Mouse (Mus musculus) thymus, postnatal 4 days (tissue): ENCODE data around the gene Ndufb4.
"Not testable (repeated sequence)": the region's sequence is repeated elsewhere in the genome, so short reads cannot be mapped to it uniquely, and the experiment has no call there.

Experiments
- DNase-seq: peaks from one replicate; pipeline ENCODE4 v3.0.0; 2021

Ndufb4 gene

DNA sequence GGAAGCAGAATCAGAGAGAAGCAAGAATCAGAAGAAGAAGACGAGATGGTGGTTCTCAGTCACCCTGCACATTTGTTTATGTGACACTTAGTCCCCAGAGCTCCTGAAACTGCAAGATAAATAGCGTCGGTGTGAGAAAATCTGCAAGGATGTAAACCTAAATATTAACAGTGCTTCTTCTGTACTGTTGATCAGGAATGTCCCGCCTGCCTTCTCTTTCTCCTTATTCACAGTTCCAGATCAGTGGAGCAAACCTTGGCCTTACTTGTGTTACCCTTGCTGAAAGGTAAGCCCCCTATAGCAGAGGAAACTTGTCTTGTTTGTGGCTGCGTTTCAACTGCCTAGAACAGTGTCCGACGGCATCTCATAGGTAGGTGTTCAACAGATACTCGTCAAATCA is 23.3 kb upstream of the Ndufb4 start:
- no peak for DNase-seq

- no peak for DNase-seq
Observed at GRCm38 (mm10) chr16:37676677-37677072, 22.4 kb upstream of the Ndufb4 start.

DNA sequence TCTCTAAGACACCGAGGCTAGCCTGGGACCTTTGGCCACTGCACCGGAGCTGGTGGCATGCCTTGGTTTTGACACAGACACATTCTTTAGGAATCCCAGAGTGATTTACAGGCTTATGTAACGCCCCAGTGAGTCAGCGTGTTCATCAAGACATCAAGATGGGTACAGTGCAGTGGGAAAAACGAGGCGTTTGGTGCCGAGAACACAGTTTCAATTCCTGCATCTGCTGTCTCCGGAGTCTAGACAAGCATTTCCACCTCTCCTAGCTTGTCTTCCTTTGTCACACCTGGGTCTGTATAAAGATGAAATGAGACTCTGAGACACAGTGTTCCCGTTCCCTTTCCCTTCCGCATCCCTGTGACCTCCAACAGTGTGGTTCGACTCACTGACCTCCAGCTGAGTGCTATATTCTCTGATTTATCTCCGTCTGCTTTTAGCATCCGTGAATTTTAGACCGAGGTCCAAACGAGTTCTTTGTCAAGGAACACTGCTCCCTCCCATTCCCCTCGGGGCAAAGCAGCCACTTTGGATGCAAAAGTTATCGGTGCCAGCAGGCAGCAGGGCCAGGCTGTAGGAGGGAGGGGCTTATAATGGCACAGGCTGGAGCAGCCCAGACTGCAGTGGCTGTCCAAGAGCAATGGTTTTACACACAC is 21.9 kb upstream of the Ndufb4 start:
- DNase-seq, result no peak

DNA sequence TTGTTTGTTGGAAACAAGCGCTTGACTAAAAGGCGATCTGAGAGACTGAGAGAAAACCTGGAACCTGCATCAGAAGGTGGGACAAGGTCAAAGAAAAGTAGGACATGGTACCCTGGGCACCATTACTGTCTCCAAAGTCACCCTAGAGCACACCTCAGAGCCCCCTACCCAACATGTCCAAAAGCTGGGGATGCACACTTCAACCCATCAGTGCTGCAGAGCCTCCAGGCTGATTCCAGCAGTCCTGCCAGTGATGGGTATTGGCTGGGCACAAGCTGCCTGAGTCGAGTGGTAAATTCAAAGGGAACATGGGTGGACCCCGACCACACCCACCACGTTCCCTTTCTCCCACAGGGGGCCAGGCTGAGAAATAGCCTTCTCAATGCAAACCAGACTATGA is 21.1 kb upstream of the Ndufb4 start:
- no peak for DNase-seq

DNA sequence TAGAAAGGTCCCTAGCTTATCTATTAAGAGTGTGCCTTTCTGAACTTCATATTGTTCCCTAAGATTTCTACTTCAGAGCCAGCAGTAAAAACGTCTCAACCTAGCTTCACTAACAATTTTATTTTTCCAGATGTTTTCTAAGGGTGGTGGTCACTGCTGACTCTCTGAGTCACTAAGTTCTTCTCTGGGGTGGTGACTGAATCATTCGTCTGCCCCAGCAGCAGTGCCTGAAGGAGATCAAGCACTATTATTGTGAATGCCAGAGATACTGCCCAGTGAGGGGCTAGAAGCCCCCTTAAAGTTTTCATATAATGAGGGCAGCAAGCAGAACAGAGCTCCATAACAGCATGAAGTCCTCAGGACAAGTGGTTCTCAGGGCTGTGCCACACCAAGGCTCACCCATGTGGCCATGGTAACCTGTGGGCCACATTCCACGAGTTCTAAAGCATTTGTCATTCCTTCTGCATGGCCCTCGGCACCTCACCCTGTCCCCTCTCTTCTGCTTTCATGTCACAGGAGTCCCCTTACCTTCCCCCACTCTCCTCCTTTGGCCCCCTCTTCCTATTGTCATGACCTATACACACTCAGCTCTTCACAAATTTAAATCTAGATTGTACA is 16.5 kb upstream of the Ndufb4 start:
- DNase-seq, result no peak

DNA sequence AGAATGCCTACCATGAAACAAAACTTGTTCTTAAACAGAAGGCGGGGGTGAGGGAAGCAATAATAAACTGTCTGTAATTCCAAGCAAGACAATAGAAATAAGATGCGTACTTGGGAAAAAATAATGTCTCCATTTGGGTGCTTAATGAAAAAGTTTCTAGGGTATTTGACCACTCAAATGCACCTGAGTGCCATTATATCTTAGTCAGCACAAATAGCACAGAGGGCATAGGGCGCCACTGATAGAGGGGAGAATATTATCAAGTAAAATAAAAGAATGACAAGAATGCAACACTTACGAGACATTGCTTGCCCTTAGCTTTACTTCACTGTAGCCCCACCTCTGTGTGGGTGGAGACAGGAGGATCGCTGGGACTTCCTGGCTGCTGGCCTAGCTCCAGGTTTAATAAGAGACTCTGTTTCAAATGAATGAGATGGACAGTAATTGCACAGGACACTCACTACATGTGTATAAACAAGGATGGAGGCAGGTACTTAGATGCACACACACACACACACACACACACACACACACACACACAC is 11.2 kb upstream of the Ndufb4 start:
- no peak for DNase-seq

DNA sequence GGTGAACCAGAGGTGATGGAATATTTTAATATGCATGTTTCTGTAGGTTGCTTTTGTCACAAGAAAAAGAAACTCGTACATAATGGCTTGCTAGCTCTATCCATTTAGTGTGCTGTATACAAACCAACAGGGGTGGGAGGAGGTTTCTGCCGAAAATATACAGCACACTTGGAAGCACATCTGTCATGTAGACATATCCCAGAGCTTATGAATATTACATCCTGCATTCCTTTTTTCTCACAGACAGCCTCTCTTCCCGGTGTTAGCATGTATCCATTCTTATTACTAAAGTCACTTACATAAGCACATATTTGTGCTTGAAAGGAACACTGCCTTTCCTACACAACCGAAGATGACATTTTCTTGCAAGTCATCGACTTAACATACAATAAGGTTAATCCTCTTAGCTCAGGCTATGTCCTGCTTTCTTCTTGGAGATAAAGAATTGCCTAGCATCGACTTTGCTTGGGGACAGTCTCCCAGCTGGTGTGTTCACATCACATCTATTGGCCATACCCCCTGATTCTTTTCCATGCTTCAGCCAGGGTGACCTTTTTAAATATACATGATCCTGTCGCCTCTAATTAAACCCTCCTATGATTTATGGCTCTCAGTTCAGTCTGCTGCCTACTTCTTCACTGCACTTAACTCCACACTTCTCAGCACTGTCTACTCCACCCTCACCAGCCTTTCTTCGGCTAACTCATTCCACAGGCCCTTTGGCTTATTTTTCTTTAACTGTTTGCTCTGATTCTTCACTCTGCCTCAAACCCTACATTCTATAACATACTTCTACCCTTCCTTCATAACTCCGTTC is 9.6 kb upstream of the Ndufb4 start:
- no peak for DNase-seq

DNA sequence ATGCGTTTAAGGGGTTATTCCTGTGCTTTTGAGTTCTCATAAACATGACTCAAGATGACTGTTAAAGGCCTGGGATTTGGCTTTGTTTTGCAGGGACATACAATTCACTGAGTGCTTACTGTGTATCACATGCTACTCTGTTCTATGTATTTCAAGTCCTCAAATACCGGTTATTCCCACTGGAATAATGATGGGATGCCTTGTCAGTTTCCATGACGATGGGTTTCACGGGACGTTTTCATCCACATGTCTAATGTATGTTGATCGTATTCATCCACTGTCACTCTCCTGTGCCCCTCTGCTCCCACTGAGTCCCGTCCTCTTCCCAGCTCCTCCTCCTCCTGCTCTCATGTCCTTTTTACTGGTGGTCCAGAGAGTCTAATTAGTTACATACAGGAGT is 2.5 kb upstream of the Ndufb4 start:
- no peak for DNase-seq

- DNase-seq, result no peak
Observed at GRCm38 (mm10) chr16:37655756-37656347, 1.6 kb upstream of the Ndufb4 start.

- no peak for DNase-seq
Observed at GRCm38 (mm10) chr16:37654831-37655455, 690 bp upstream of the Ndufb4 start.

- DNase-seq, result no peak
Observed at GRCm38 (mm10) chr16:37653058-37653457, 1.2 kb downstream of the Ndufb4 start.

DNA sequence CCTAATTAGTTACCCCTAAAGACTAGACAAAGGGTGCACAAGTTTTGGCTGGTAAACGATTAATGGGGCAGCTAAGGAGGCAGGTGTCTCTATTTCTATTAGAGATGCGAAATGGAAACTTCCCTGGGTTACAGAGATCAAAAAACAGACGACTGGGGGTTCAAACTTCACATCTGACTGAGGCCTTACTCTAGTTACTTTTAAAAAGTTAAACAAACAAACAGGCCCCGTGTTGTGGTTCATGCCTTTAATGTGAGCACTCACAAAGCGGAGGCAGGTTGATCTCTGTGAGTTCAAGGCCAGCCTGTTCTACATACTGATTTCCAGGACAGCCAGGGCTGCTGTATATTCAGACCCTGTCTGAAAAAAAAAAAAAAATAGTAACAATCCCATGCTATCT is 1.6 kb downstream of the Ndufb4 start:
- no peak for DNase-seq

DNA sequence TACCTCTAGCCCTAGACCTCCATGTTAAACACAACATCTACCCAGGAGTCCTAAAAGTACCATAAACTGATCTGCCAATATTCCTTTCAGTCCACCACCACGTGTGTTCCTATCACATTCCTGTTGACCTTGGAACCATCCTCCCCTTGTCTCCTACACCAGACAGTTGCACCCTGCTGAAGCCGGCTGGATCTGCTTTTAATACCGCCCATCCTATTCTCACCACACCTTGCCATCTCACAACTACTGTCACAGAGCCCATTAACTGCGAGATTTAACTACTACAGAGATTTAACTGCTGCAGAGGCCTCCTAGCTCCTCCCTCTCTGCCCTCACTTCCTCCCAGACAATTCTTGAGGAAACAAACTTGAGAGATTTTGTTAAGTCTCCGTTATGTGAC is 2.8 kb downstream of the Ndufb4 start:
- no peak for DNase-seq

DNA sequence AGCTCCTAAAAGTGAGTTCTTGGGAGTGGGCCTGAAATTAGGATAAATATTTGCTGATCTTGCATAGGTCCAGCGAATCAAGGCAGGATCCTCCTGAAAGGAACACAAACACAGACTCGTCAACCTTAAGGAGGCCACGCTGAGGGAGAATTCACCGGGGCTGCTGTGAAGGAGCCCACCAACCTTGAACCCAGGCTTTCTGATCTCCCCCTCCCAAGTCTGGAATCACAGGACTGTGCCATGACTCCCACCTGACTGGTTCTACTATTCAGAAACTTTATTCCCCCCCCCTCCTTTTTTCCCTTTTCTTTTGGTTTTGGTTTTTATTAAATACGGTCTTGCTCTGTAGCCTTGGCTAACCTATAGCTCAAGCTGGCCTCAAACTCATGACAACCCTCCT is 5.2 kb downstream of the Ndufb4 start:
- DNase-seq, result no peak

DNA sequence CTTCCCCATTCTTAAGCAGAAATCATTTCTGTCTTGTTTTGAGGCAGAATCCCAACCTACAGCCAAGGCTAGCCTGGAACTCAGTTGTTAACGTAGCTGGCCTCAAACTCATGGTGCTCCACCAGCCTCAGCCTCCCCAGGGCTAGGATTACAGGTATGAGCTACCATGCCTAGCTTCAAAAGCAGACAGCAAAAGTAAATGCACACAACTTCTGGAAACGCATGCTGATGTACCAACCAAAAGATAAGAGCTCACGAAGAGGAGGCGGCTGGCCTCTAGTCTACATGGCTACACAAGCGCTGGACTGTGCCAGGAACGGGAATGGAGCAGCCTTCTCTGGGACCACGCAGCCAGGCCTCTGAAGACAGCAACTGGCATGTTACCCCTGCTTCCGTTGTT is 6.3 kb downstream of the Ndufb4 start:
- DNase-seq, result no peak

- no peak for DNase-seq
Observed at GRCm38 (mm10) chr16:37647067-37647466, 7.2 kb downstream of the Ndufb4 start.

GRCm38 (mm10) chr16:37645799-37646198 is 8.5 kb downstream of the Ndufb4 start:
- DNase-seq, result no peak

DNA sequence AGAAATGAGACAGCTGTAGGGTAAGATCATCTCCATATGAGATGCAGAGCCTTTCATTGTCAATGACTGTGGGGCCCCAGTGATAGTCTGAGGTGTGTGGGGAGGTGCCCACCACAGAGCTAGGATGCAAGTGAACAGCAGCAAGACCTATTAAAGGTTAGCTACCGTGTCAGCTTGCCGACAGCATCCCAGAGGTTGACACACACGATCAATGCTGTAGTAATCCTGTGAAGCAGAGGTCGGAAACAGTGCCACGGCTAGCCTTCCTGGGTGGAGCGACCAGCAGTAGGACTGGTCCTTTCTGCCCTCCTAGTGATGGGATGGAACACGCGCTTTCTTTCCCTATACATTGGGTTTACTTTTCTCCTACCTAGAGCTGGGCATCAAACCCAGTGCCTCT is 9.0 kb downstream of the Ndufb4 start:
- no peak for DNase-seq

GRCm38 (mm10) chr16:37644486-37644885 is 9.8 kb downstream of the Ndufb4 start:
- no peak for DNase-seq

GRCm38 (mm10) chr16:37640522-37640921 is 13.7 kb downstream of the Ndufb4 start:
- DNase-seq, result not testable (repeated sequence)

- DNase-seq, result no peak
Observed at GRCm38 (mm10) chr16:37637802-37638201, 16.5 kb downstream of the Ndufb4 start.

DNA sequence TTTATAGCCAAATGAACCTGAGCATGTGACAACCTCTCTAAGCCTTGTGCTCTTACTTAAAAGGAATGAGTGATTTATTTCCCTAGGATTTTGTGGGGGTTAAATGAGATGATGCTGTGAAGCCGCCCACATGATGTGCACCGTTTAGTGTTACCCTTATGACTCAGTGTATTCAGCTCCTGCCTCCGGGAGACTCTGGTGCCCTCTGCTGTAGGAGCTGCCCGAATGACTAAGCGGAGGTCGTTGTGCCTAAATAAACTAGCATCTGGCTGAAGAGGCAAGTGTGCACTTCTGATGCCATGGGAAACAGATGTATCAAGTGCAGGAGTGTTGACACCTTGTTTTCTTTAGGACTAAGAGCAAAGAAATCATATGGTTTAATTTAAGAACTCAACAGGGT is 18.1 kb downstream of the Ndufb4 start:
- DNase-seq, result no peak

GRCm38 (mm10) chr16:37635095-37635494 is 19.2 kb downstream of the Ndufb4 start:
- no peak for DNase-seq
